Mouse (Mus musculus) thymus, postnatal 14 days (tissue): ENCODE measurements around the gene Nckap5.

Source experiments
- DNase-seq: peaks from one replicate; pipeline ENCODE4 v3.0.0; 2021

Gene Nckap5

DNA sequence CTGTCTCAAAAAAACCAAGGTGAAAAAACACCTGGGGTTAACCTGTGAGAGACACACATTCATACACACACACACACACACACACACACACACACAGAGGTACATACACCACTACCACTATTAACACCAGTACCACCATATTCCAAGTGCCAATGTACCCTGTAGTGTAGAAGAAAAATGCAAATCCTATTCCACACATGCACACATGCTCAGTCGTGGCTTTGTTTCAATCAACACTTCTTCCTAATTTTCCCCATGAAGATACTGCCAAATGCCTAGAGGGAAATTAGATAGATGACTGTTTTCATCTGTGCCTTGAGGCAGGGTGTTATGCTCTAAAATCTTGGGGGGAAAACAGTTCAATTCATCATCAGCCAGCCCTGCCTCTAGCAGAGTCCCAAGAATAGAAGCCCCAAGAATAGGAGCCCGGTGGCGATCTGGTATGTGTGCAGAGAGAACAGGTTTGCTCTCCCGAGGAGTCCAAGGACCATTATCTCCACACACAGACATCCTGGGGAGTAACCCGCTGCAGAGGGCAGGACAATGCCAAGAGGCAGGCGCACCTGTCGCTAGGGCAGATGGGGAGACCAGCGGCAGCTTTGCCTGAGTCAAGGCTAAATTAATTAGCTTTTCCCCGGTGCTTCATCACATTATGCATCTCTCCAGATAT, 376.0 kb downstream of the Nckap5 start:
- no peak for DNase-seq

DNA sequence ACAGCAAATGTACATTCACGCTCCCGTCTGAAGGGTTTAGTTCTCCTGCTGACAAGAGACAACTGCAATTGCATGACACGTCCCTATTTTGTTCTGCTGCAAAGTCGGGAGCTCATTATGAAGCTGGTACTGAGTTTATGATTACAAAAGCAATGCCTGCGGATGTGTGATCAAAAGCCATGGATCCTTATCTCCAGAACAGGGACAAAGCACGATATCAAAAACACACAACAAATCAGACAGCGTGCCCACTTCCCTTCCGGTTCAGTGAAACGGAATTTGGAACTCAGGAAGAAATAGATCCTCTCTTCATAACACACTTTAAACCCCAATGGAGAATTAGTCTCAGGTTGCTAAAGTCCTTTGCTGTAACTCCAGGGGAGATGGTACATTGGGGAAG, 379.1 kb downstream of the Nckap5 start:
- DNase-seq: no peak

GRCm38 (mm10) chr1:126449424-126449823, 381.2 kb downstream of the Nckap5 start:
- DNase-seq: no peak

GRCm38 (mm10) chr1:126443890-126444289, 386.7 kb downstream of the Nckap5 start:
- DNase-seq: no peak

- DNase-seq: no peak
Measured at GRCm38 (mm10) chr1:126442723-126443122, 387.9 kb downstream of the Nckap5 start.

DNA sequence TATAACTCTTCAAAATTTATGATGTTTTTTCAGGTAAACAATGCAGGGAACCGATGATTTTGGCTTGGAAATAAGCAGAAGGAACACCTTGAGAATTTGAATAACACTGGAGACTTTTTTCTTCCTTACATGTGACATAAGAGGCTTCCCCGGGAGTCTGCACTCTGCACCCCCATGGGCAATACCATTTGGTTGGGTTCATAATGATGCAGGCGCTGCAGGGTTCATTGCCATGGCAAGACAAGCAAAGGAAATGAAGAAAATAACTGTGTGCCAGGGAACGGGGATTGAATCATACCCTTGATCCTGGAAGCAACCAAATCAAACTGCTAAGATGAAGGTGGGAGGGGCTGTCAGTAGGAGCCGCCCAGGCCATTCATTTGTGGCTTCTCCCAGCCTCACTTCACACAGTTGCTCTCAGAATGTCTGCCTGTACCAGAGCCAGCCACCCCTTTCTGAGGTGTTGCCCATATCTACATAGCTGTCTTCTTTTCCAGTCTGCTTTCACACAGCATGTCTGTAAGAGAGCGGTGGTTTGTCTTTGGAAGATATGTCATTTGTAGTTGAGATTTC, 392.5 kb downstream of the Nckap5 start:
- DNase-seq: no peak

DNA sequence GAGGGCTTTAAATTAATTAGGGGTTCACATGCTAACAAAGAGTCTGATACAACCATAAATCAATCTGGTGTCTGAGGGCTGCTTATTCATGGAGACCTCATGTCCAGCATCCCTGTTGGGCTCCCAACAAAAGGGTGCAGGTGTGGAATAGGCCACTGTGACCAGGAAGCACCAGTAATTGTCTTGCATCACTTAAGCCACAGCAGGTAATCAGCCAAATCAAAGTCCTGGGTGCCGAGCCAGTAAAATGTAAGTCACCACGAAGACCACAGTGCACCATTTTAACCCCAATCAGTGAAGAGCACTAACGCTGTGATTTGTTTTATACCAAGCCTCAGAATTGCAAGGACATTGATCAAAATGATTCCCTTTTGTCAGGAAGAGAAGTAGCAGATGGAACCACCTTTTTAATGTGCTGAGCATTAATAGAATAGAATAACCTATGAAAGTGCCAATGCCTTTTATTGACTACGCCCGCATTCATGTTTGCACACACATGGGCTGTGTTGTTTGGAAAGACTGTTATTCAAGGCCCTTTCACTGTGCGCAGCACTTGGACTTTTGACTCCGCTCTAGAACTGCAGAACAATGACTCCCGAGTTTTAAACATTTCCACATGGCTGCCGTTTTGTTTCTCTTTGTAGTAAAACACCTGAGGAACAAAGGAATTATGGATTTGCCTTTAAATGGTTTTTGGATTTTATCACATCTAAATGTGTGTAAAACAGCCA, 393.5 kb downstream of the Nckap5 start:
- no peak for DNase-seq

DNA sequence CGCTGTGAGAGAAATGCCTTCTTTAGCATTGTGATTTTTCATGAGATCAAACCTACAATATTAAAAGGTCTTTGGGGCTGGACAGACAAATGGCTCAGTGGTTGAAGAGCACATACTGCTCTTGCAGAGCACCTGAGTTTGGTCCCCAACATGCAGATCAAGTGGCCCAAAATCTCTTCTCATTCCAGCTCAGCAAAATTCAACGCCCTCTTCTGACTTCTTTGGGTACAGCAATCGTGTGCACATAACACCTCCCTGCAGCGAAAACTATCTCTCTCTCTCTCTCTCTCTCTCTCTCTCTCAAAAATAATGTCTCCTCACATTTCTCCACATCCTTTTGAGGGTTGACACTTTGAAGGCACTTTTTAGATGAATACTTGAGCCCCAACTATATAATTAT, 398.3 kb downstream of the Nckap5 start:
- no peak for DNase-seq

DNA sequence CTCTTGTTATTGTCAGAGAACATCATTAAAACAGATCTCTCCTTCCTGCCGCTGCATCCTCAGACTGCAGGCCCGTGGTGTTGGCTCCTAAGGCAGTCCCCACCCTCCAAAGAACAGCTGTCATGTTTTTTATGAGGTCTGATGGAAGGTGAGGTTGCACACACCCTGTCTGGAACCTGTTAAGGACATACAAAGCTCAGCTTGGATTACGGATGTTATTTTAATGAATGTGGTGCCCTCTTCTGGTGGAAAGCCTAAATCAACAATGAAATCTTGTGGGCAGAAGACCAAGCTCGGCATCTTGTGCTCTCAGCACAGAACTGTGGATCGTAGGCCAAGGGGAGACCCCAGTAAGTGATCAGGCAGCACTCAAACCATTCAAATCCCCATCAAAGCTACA, 399.0 kb downstream of the Nckap5 start:
- DNase-seq: peak; percentile 23

DNA sequence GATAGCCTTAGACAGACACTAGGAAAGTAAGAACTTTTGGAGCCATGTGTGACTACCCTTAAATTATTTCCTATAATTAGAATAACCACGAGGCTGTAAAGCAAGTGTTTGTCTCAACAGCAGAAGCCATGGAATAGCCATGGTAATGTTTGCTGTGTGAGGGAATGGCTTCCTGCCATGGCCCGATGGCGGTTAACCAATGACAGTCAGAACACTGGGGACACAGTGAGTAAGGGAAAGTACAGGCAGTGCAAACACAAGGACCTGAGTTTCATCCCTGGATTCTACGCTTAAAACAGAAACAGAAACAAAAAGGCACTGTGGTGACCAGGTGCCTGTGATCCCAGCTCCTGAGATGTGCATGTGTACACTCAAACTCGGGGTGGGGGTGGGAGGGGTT, 419.2 kb downstream of the Nckap5 start:
- DNase-seq: no peak

GRCm38 (mm10) chr1:126407886-126408285, 422.7 kb downstream of the Nckap5 start:
- peak; percentile 54 for DNase-seq

DNA sequence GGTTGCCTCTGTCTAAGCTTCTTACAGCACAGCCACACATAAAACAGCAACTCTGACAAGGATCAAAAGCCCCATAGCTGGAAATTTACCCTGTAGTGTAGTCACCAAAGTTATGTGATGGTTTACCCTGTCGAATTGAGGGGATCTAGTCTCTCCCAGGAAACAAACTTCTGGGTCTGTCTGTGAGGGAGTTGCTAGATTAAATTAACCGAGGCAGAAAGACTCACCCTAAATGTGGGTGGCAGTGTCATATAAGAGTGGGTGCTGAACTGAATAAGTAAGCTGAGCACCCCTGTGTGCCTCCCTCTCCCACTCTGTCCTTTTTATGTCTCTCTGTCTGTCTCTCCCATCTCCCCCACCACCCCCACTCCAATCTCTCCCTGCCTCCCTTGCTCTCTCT, 425.1 kb downstream of the Nckap5 start:
- DNase-seq: no peak

- no peak for DNase-seq
Measured at GRCm38 (mm10) chr1:126403970-126404369, 426.6 kb downstream of the Nckap5 start.

- DNase-seq: no peak
Measured at GRCm38 (mm10) chr1:126391204-126391603, 439.4 kb downstream of the Nckap5 start.

GRCm38 (mm10) chr1:126377339-126377980, 453.1 kb downstream of the Nckap5 start:
- DNase-seq: no peak

- no peak for DNase-seq
Measured at GRCm38 (mm10) chr1:126366736-126367135, 463.9 kb downstream of the Nckap5 start.

GRCm38 (mm10) chr1:126364556-126364955, 466.0 kb downstream of the Nckap5 start:
- DNase-seq: no peak

- no peak for DNase-seq
Measured at GRCm38 (mm10) chr1:126360531-126361220, 469.9 kb downstream of the Nckap5 start.

DNA sequence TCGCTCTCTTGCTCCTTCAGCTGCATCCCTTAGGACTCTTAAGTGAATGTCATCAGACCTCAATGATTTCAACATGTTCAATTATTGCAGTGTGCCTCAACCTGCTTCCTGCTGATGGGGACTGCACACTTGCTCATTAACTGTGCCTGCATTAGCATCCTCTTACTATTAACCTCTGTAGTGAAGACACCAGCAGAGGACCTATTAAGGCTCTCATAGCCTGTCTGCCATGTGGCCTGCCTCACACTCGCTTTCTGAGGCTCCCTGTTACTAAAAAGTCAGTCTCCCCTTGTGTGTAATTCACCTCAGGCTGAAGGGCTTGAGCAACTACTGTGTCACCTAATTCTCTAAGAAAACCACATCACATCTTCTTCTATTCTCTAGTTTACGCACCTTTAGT, 470.5 kb downstream of the Nckap5 start:
- DNase-seq: no peak

GRCm38 (mm10) chr1:126341806-126342205, 488.8 kb downstream of the Nckap5 start:
- no peak for DNase-seq

DNA sequence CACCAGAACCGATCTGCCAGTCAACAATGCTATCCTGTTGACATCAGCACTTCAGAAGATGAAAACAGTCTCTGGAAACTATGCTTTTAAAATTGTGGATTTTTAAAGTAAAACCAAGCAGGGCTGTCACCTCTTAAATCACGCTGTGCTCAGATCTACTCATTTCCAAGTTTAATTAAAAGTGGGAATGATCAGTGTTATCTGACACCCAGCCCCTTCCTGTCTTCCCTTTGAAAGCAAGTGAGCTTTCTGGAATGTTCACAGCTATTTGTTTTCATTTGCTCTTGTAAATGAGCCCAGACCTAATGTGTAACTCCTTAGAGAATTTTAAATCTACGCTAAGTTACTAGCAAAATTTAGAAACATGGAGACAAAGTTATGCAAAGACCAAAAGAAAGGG, 491.3 kb downstream of the Nckap5 start:
- no peak for DNase-seq

DNA sequence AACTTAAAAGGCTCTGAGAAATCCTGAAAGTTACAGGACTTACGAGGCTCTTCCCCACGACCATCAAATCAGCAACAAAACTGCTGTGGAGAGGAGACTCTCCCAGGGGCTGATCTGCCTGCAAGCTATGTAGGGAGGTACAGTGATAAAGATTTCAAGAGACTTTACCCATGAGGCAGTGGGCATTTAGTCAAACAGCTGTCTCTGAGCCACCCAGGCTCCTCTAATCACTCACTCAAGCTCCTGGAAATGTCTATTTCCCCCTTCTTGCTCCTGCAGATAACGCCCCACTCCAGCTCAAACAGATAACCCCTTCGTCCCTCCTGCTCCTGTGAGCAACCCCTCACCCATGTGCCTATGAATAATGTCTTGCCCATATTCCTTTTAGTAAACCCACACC, 496.4 kb downstream of the Nckap5 start:
- no peak for DNase-seq

- DNase-seq: no peak
Measured at GRCm38 (mm10) chr1:126332026-126332425, 498.6 kb downstream of the Nckap5 start.
